ENCODE assay signal across 8 mouse cellular contexts in genomic region chr10:59222271-59223101, GRCm38 (mm10). TPM values are rescaled to one million over a fixed set of nuclear protein-coding genes. Genes with fewer than 3 reads are reported as not detected.
A peak's percentile ranks its signal among the peaks of the same experiment; 100 is the strongest.
DNase-seq lines count a peak whose midpoint lies in the region; ATAC-seq and TF ChIP-seq lines count a peak whose summit lies in the region.

No protein-coding gene starts in this region.

- TF ChIP-seq CTCF in CH12.LX (conservative IDR thresholded peaks at IDR 0.05 in 1 of 2, IDR thresholded peaks at IDR 0.05 in 1 of 2; ENCODE audit: low read depth in 2 of 2, low read length in 2 of 2) = no peak

- WGBS in embryonic facial prominence, embryonic 15.5 days = 2% methylated on average over 49 of the region's 49 CpGs
- WGBS in heart, embryonic 13.5 days = 4% methylated on average over 49 of the region's 49 CpGs
- WGBS in kidney, embryonic 15.5 days = 2% methylated on average over 49 of the region's 49 CpGs
- WGBS in liver, embryonic 15.5 days (ENCODE audit: insufficient replicate concordance) = 2% methylated on average over 49 of the region's 49 CpGs

- peak; percentile 57 for DNase-seq in CH12.LX (ENCODE audit: extremely low read depth)
- DNase-seq in adrenal gland, postnatal 14 days = peak; percentile 71
- DNase-seq in naive thymus-derived CD4-positive, alpha-beta T cell, adult 2 months (ENCODE audit: low read depth) = peak; percentile 57
- DNase-seq in thymus, postnatal 25 days = peak; percentile 13

- in situ Hi-C loops in CH12.LX (cut with MboI; ENCODE audit: low pct_ligation_motif_present, low pct_unique_long_range_greater_than_20kb, low sequenced_read_pairs) = loop anchor here (10.0 kb wide), 1 partner anchor 62 kb away; no protein-coding TSS in a partner anchor

- H3K9ac ChIP-seq in CH12.LX (ENCODE audit: insufficient read depth, low read depth) = peak overlapping the region; percentile 85
- H3K9ac ChIP-seq in embryonic facial prominence, embryonic 15.5 days = peak overlapping the region; percentile 73
- peak overlapping the region; percentile 93 for H3K9ac ChIP-seq in heart, embryonic 13.5 days
- peak overlapping the region; percentile 91 for H3K9ac ChIP-seq in kidney, embryonic 15.5 days
- peak overlapping the region; percentile 49 for H3K9ac ChIP-seq in liver, embryonic 15.5 days

- H3K27me3 ChIP-seq in CH12.LX (replicated peaks) = no peaks in the 10 kb centered on the region
- H3K27me3 ChIP-seq in embryonic facial prominence, embryonic 15.5 days = no peaks in the 10 kb centered on the region
- H3K27me3 ChIP-seq in heart, embryonic 13.5 days (replicated peaks) = peaks cover 7% of the 10 kb centered on the region; the same call in 1 of the 2 replicates
- no peaks in the 10 kb centered on the region for H3K27me3 ChIP-seq in kidney, embryonic 15.5 days
- peaks cover 69% of the 10 kb centered on the region for H3K27me3 ChIP-seq in liver, embryonic 15.5 days

- H3K79me2 ChIP-seq in CH12.LX (replicated peaks; ENCODE audit: control insufficient read depth, extremely low read depth, insufficient read depth, poor library complexity, severe bottlenecking) = peaks cover 35% of the 10 kb centered on the region

- peak overlapping the region; percentile 74 for H3K27ac ChIP-seq in CH12.LX (ENCODE audit: insufficient read depth, low read depth)
- peak overlapping the region; percentile 92 for H3K27ac ChIP-seq in embryonic facial prominence, embryonic 15.5 days (replicated peaks)
- H3K27ac ChIP-seq in heart, embryonic 13.5 days (replicated peaks) = peak overlapping the region; percentile 93
- H3K27ac ChIP-seq in kidney, embryonic 15.5 days = peak overlapping the region; percentile 98
- peak overlapping the region; percentile 66; the same call in 1 of the 2 replicates for H3K27ac ChIP-seq in liver, embryonic 15.5 days (replicated peaks)

- peak overlapping the region; percentile 69 for H3K4me2 ChIP-seq in CH12.LX (ENCODE audit: insufficient read depth, low read depth, poor library complexity, severe bottlenecking)
- peak overlapping the region; percentile 97 for H3K4me2 ChIP-seq in embryonic facial prominence, embryonic 15.5 days (replicated peaks)
- peak overlapping the region; percentile 100 for H3K4me2 ChIP-seq in heart, embryonic 13.5 days
- H3K4me2 ChIP-seq in kidney, embryonic 15.5 days = peak overlapping the region; percentile 91
- peak overlapping the region; percentile 82 for H3K4me2 ChIP-seq in liver, embryonic 15.5 days

- no peak for TF ChIP-seq EP300 in CH12.LX (IDR thresholded peaks at IDR 0.05; ENCODE audit: low read length)

- no peak for TF ChIP-seq POLR2A in CH12.LX (IDR thresholded peaks at IDR 0.05; ENCODE audit: low read depth, low read length)

- H3K4me1 ChIP-seq in CH12.LX (ENCODE audit: control insufficient read depth in 1 of 2, insufficient read depth in 2 of 2) = peaks cover 3 to 21% of the 10 kb centered on the region in 2 experiments
- H3K4me1 ChIP-seq in embryonic facial prominence, embryonic 15.5 days = peaks cover 16% of the 10 kb centered on the region
- H3K4me1 ChIP-seq in heart, embryonic 13.5 days = peaks cover 30% of the 10 kb centered on the region
- peaks cover 18% of the 10 kb centered on the region for H3K4me1 ChIP-seq in kidney, embryonic 15.5 days
- peaks cover 26% of the 10 kb centered on the region for H3K4me1 ChIP-seq in liver, embryonic 15.5 days (replicated peaks)

- dilution Hi-C loops in CH12.LX (cut with MboI; ENCODE audit: extremely low pct_ligation_motif_present, extremely low pct_unique_long_range_greater_than_20kb, low sequenced_read_pairs) = no loop called here

- ATAC-seq in embryonic facial prominence, embryonic 15.5 days (ENCODE audit: insufficient number of reproducible peaks, low FRiP score, low TSS enrichment, low read depth) = peak; percentile 12; the same call in 1 of the 2 replicates
- ATAC-seq in heart, embryonic 13.5 days (ENCODE audit: extremely low read depth, insufficient number of reproducible peaks, low FRiP score, low TSS enrichment) = no peak
- peak; percentile 9 for ATAC-seq in kidney, embryonic 15.5 days (replicated peaks; ENCODE audit: low FRiP score)
- ATAC-seq in liver, embryonic 15.5 days (ENCODE audit: insufficient read depth) = peak; percentile 19; the same call in 1 of the 2 replicates

- H3K4me3 ChIP-seq in CH12.LX (replicated peaks in 1 of 3; ENCODE audit: low read depth in 2 of 3, low read length in 2 of 3, poor library complexity in 1 of 3) = peak overlapping the region; percentile 69 to 91 (median 76)
- H3K4me3 ChIP-seq in embryonic facial prominence, embryonic 15.5 days (replicated peaks) = peak overlapping the region; percentile 82
- H3K4me3 ChIP-seq in heart, embryonic 13.5 days = peak overlapping the region; percentile 73
- peak overlapping the region; percentile 87 for H3K4me3 ChIP-seq in kidney, embryonic 15.5 days (replicated peaks)
- peak overlapping the region; percentile 64 for H3K4me3 ChIP-seq in liver, embryonic 15.5 days (replicated peaks)

- H3K36me3 ChIP-seq in CH12.LX (replicated peaks in 1 of 2; ENCODE audit: control insufficient read depth in 1 of 2, insufficient read depth in 1 of 2, low read length in 1 of 2) = peaks cover 0 to 11% of the 10 kb centered on the region in 2 experiments
- H3K36me3 ChIP-seq in embryonic facial prominence, embryonic 15.5 days = no peaks in the 10 kb centered on the region
- H3K36me3 ChIP-seq in heart, embryonic 13.5 days = no peaks in the 10 kb centered on the region
- H3K36me3 ChIP-seq in kidney, embryonic 15.5 days = no peaks in the 10 kb centered on the region
- H3K36me3 ChIP-seq in liver, embryonic 15.5 days (replicated peaks) = no peaks in the 10 kb centered on the region

- H3K9me3 ChIP-seq in CH12.LX (replicated peaks; ENCODE audit: low read length) = no peaks in the 10 kb centered on the region
- H3K9me3 ChIP-seq in embryonic facial prominence, embryonic 15.5 days (replicated peaks) = no peaks in the 10 kb centered on the region
- no peaks in the 10 kb centered on the region for H3K9me3 ChIP-seq in heart, embryonic 13.5 days
- H3K9me3 ChIP-seq in kidney, embryonic 15.5 days (replicated peaks) = no peaks in the 10 kb centered on the region
- no peaks in the 10 kb centered on the region for H3K9me3 ChIP-seq in liver, embryonic 15.5 days (replicated peaks)

- no peak for TF ChIP-seq RAD21 in CH12.LX (IDR thresholded peaks at IDR 0.05; ENCODE audit: low read depth, low read length)

TF ChIP-seq in CH12.LX, 34 proteins besides CTCF, POLR2A, EP300 and RAD21:
- TF ChIP-seq UBTF (IDR thresholded peaks at IDR 0.05; ENCODE audit: low read depth, low read length) (peak; percentile 79), ZC3H11A (IDR thresholded peaks at IDR 0.05; ENCODE audit: low read depth, low read length) (no peak), CHD1 (IDR thresholded peaks at IDR 0.05; ENCODE audit: low read depth, low read length) (peak; percentile 91; the same call in 1 of the 2 replicates), JUND (conservative IDR thresholded peaks at IDR 0.05; ENCODE audit: low read depth, low read length) (no peak), MEF2A (IDR thresholded peaks at IDR 0.05; ENCODE audit: borderline replicate concordance, low read depth, low read length) (no peak), ZKSCAN1 (IDR thresholded peaks at IDR 0.05; ENCODE audit: borderline replicate concordance, low read depth, low read length) (no peak), TCF12 (IDR thresholded peaks at IDR 0.05; ENCODE audit: low read depth, low read length) (0 out of 2 replicates have a peak, but pooled peaks have one; percentile 12), JUN (IDR thresholded peaks at IDR 0.05; ENCODE audit: insufficient read depth, low read depth, low read length) (no peak), MAZ (IDR thresholded peaks at IDR 0.05; ENCODE audit: low read depth, low read length) (no peak), CHD2 (IDR thresholded peaks at IDR 0.05; ENCODE audit: low read length) (no peak), SIN3A (IDR thresholded peaks at IDR 0.05; ENCODE audit: low read length) (peak; percentile 44)

RNA-seq across cellular contexts. Expression of gene Sowahc, which starts 0.7 kb away (rescaled TPM):
- total RNA-seq in CH12.LX (2012; rRNA removed) (25.1 and 25.9 TPM in 2 replicates), CH12.LX (2014; rRNA removed) (50.0 and 52.2 TPM in 2 replicates)
- polyA plus RNA-seq in CH12.LX (2012; ENCODE audit: insufficient read length, low read depth) = 19.1 and 19.9 TPM in 2 replicates
- 22.7 and 24.6 TPM in 2 replicates for total RNA-seq in adrenal gland, postnatal 14 days (2021)
- 15.0 and 17.8 TPM in 2 replicates for polyA plus RNA-seq in embryonic facial prominence, embryonic 15.5 days (2015; fragmentation: Nextera tagmentation; extraction: Ambion mirVana)
- 2.6 and 2.7 TPM in 2 replicates for polyA plus RNA-seq in heart, embryonic 13.5 days (2015; fragmentation: Nextera tagmentation; extraction: Ambion mirVana)
- polyA plus RNA-seq in kidney, embryonic 15.5 days (2015; fragmentation: Nextera tagmentation; extraction: Ambion mirVana) = 10.8 and 12.1 TPM in 2 replicates
- 2.0 and 2.5 TPM in 2 replicates for polyA plus RNA-seq in liver, embryonic 15.5 days (2015; fragmentation: Nextera tagmentation; extraction: Ambion mirVana)

RNA-seq across cellular contexts. Expression of gene Sept10, which starts 0.8 kb away (rescaled TPM):
- 8.5 and 10.3 TPM in 2 replicates for total RNA-seq in CH12.LX (2012; rRNA removed)
- 13.1 and 14.9 TPM in 2 replicates for total RNA-seq in CH12.LX (2014; rRNA removed)
- 6.9 and 8.9 TPM in 2 replicates for polyA plus RNA-seq in CH12.LX (2012; ENCODE audit: insufficient read length, low read depth)
- 52.2 and 54.0 TPM in 2 replicates for total RNA-seq in adrenal gland, postnatal 14 days (2021)
- 39.1 and 41.7 TPM in 2 replicates for polyA plus RNA-seq in embryonic facial prominence, embryonic 15.5 days (2015; fragmentation: Nextera tagmentation; extraction: Ambion mirVana)
- polyA plus RNA-seq in heart, embryonic 13.5 days (2015; fragmentation: Nextera tagmentation; extraction: Ambion mirVana) = 36.1 and 36.5 TPM in 2 replicates
- 52.2 and 55.2 TPM in 2 replicates for polyA plus RNA-seq in kidney, embryonic 15.5 days (2015; fragmentation: Nextera tagmentation; extraction: Ambion mirVana)
- polyA plus RNA-seq in liver, embryonic 15.5 days (2015; fragmentation: Nextera tagmentation; extraction: Ambion mirVana) = 9.4 and 11.2 TPM in 2 replicates

Comparison
In these comparisons a context has a peak if more than half of its experiments do, and no peak if none do; other contexts are left out.
1. DNase-seq: peak in every context shown above with its lines; median percentile 71 in adrenal gland, postnatal 14 days; 57 in CH12.LX; 57 in naive thymus-derived CD4-positive, alpha-beta T cell, adult 2 months; 13 in thymus, postnatal 25 days.